In the genomic region with DNA sequence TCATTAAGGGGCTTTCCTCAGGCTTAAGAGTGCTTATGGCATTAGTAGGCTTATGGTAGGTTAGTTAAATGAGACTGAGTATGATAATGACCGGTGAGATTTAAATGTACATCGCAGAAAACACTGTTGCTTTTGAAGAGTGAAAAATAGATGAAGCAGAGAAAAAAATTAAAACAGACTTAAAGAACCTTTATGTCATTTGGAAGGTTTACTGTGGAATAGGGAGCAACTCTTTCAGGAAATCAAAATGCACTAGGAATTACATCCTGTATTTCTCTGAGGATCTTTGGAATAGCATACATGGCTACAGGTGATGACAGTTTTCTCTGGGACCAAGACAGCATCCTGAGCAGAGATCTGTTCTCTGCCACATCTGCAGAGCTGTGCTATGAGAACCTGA, we compare ENCODE assay signal across 40 mouse cellular contexts. TPM values are rescaled to one million over a fixed set of nuclear protein-coding genes. Genes with fewer than 3 reads are reported as not detected.
"Had no signal": no experiment of that assay in that cellular context is flagged by ENCODE, and none has a peak within 500 bp of the region (broad histone marks: within the 10 kb centered on the region; RNA-seq: fewer than 3 reads in every experiment).

Taar7e (plus strand) TSS at position 301 of the 400 bp plus-strand sequence.

- H3K27ac ChIP-seq: left cerebral cortex, adult 2 months; limb, embryonic 10.5 days; limb, embryonic 12.5 days; limb, embryonic 13.5 days; limb, embryonic 15.5 days; liver, embryonic 12.5 days; liver, embryonic 13.5 days; liver, embryonic 14.5 days; liver, embryonic 15.5 days; lung, embryonic 15.5 days; macrophage; midbrain, embryonic 10.5 days; midbrain, embryonic 12.5 days; midbrain, embryonic 13.5 days; midbrain, embryonic 15.5 days had no signal

- H3K4me3 ChIP-seq: left cerebral cortex, adult 2 months; limb, embryonic 10.5 days; limb, embryonic 12.5 days; limb, embryonic 13.5 days; limb, embryonic 15.5 days; liver, embryonic 12.5 days; liver, embryonic 13.5 days; liver, embryonic 15.5 days; lung, embryonic 15.5 days; megakaryocyte, embryonic 14.5 days; midbrain, embryonic 10.5 days; midbrain, embryonic 12.5 days; midbrain, embryonic 13.5 days; midbrain, embryonic 15.5 days; myocyte had no signal

- DNase-seq: left cerebral cortex, postnatal 4 days; liver; liver, embryonic 13.5 days; liver, postnatal 0 days; lung, adult 18-20 months; lung, adult 2 months; lung, embryonic 14.5 days; lung, postnatal 10 days; lung, postnatal 14 days; lung, postnatal 36 days; lung, postnatal 4 days; midbrain, embryonic 14.5 days had no signal

RNA-seq across cellular contexts. Expression of gene Taar7e, which starts in this region (rescaled TPM):
- total RNA-seq: left cerebral cortex, adult 18-20 months; left cerebral cortex, adult 2 months; left cerebral cortex, adult 8-10 months; left cerebral cortex, postnatal 10 days; left cerebral cortex, postnatal 14 days; left cerebral cortex, postnatal 25 days; left cerebral cortex, postnatal 36 days; left cerebral cortex, postnatal 4 days; liver, adult 2 months; megakaryocyte progenitor cell, adult 5-6 weeks; megakaryocyte, adult 5-6 weeks; megakaryocyte-erythroid progenitor cell, adult 5-6 weeks; midbrain, postnatal 0 days; monocyte, adult 5-6 weeks had no signal
